Mouse (Mus musculus): ENCODE data around the gene Cacna1a. TPM values are rescaled to one million over a fixed set of nuclear protein-coding genes. Genes with fewer than 3 reads are reported as not detected.
"Not testable (repeated sequence)": the region's sequence is repeated elsewhere in the genome, so short reads cannot be mapped to it uniquely, and the experiment has no call there.

Gene Cacna1a
- polyA plus RNA-seq, 1 experiment from 2014 or later: 22.3 TPM

DNA sequence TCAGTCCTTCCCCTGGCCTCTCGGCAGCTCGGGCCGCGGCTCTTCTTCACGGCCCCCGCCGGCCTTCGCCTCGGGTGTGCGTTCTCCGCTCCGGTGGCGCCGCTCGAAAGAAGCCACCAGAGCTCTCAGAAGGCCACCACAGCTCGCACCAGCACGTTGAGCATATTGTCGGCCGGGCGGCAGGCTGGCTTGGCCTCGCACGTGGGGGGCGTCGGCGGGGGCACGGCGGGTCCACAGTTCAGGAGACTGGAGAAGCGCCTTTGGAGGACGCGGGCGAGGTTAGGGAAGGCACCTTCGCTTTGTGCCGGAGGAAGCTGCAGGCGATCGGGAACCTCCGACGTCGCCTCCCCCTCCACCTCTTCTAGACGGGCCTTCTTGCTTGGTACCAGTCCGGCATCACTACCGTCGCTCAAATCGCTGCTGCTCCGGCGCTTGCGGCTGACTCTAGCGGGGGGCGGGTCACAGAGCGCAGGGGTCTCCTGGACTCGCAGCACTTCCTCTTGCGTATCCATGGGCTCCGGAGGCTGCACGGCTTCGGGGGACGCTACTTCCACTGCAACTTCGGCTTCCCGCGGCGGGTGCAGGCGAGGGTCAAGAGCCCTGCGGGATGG is 273.8 kb downstream of the Cacna1a start:
- Histone ChIP-seq H3K4me3 (peak overlapping the region; percentile 59), H3K4me1 (replicated peaks) (peaks cover 55% of the 10 kb centered on the region), H3K4me2 (peak overlapping the region; percentile 56), H3K9me3 (no peaks in the 10 kb centered on the region), H3K9ac (peak overlapping the region; percentile 58), H3K27ac (replicated peaks) (peak overlapping the region; percentile 89), H3K36me3 (no peaks in the 10 kb centered on the region), H3K27me3 (no peaks in the 10 kb centered on the region)
- 0 out of 2 replicates have a peak, but pooled peaks have one; percentile 0 for ATAC-seq (ENCODE audit: low FRiP score, low read depth)
- WGBS: under 1% methylated on average over 61 of the region's 61 CpGs

DNA sequence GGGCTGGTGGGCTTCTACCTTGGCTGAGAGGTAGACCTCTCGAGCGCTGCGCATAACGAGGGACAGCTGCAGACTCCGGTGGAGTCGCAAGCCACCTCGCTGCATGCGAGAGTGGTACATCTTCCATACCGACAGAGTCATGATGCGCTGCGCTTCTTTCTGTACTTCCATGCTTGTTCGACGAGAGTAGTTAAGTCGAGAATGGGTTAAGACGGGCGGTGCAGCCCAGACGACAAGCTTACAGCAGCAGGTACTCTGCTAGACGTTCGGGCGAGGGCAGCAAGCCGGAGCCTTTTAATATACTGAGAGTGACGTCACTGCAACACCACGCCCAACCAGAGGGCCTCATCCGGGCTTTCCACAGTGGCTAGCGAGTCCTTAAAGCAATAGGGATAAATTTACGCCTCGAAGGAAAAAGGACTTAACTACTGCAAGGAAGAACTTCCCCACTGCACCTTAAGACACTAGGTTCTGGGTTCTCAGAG is 274.4 kb downstream of the Cacna1a start, which contains the start of gene Ier2:
Gene Ier2 (minus strand): TSS at position 272 of the 485 bp plus-strand sequence.
- peak within 1 kb of the TSS; percentile 89 for H3K27ac ChIP-seq (replicated peaks)
- under 1% methylated on average over 27 of the region's 27 CpGs for WGBS

GRCm38 (mm10) chr8:84663483-84664327 is 275.5 kb downstream of the Cacna1a start:
- 3% methylated on average over 42 of the region's 43 CpGs for WGBS
- Histone ChIP-seq H3K9me3 (no peaks in the 10 kb centered on the region), H3K4me2 (peak overlapping the region; percentile 56), H3K27ac (replicated peaks) (peak overlapping the region; percentile 89), H3K4me3 (peak overlapping the region; percentile 59), H3K4me1 (replicated peaks) (peaks cover 54% of the 10 kb centered on the region), H3K9ac (peak overlapping the region; percentile 54), H3K27me3 (no peaks in the 10 kb centered on the region), H3K36me3 (no peaks in the 10 kb centered on the region)
- peak; percentile 82 for ATAC-seq (ENCODE audit: low FRiP score, low read depth)

More for the DNA sequence above, 274.4 kb downstream of the Cacna1a start, which contains the start of gene Ier2:
- H3K9me3 ChIP-seq: no peaks in the 10 kb centered on the region
- H3K4me2 ChIP-seq: peak within 1 kb of the TSS; percentile 56
- peak within 1 kb of the TSS; percentile 59 for H3K4me3 ChIP-seq
- H3K36me3 ChIP-seq: no peaks in the 10 kb centered on the region
- peaks cover 54% of the 10 kb centered on the region for H3K4me1 ChIP-seq (replicated peaks)
- peak within 1 kb of the TSS; percentile 58 for H3K9ac ChIP-seq
- H3K27me3 ChIP-seq: no peaks in the 10 kb centered on the region
- peak; percentile 81 for ATAC-seq (ENCODE audit: low FRiP score, low read depth)

DNA sequence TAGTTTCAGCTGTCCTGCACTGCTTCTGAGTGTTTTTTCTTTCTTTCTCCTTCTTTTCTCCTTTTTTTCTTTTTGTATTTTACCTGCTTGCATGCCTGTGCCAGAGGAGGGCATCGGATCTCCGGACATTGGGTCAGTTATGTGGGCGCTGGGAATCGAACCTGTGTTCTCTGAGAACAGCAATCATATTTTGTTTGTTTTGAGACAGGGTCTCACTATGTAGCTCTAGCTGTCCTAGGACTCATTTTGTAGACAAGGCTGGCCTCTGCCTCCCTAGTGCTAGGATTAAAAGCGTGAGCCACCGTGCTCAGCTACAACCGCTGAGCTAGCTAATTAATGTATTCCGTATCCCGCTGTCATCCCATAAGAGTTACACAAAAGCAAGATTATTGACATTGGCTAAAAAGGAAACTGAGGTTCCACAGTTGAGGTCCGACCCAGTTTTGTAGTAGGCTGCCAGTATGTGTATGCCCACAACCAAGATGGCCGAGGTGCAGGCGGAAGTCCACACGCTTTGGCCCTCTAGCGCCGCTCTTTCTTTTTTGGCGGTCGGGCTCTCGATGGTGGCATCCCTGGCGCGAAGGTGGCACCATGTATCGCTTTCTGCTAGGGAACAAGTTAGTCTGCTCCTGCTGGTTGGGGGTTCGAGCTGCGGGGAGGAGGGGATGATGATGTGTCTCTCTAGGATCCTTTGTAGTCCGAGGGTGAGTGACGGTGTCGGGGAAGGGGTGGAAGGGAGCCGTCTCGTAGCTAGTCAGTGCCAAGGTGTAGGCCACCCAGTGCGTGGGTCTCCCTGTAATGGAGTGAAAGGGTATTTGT is 276.5 kb downstream of the Cacna1a start:
- Histone ChIP-seq H3K9me3 (no peaks in the 10 kb centered on the region), H3K4me3 (peak overlapping the region; percentile 59), H3K4me2 (peak overlapping the region; percentile 56), H3K27me3 (no peaks in the 10 kb centered on the region), H3K36me3 (0 out of 2 replicates have a peak, but pooled peaks cover under 1% of the 10 kb centered on the region), H3K27ac (replicated peaks) (peak overlapping the region; percentile 89), H3K4me1 (replicated peaks) (peaks cover 48% of the 10 kb centered on the region), H3K9ac (peak overlapping the region; percentile 54)
- ATAC-seq (ENCODE audit: low FRiP score, low read depth): peak; percentile 75
- WGBS: under 1% methylated on average over 29 of the region's 29 CpGs

DNA sequence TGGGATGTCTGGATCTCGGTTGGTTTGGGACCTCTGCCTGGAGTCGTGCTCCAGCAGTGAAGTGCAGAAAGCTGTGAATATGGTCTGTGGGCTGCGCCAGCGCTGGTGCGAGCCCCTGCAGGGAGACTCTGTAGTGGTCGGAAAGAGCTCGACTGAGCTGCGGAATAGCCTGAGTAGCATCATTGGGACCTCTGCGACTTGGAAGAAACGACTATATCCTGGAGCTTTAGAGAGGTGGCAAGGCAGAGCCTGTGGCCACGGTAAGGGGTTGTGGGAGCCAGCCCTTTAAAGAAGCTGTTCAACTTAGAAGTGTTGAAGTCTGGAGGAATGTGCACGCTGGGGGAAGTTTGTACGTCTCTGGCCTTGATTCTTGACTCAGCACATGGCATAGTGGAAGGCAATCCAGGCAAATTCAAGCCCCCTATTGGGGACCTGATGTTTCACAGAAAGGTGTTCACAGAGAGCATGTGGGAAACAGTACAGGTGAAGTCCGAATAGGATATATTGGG is 277.2 kb downstream of the Cacna1a start:
- peak; percentile 4 for ATAC-seq (ENCODE audit: low FRiP score, low read depth)
- H3K27ac ChIP-seq (replicated peaks): peak overlapping the region; percentile 89
- H3K4me2 ChIP-seq: peak overlapping the region; percentile 56
- H3K4me1 ChIP-seq (replicated peaks): peaks cover 42% of the 10 kb centered on the region
- no peaks in the 10 kb centered on the region for H3K9me3 ChIP-seq
- no peaks in the 10 kb centered on the region for H3K27me3 ChIP-seq
- 0 out of 2 replicates have a peak, but pooled peaks cover 5% of the 10 kb centered on the region for H3K36me3 ChIP-seq
- H3K4me3 ChIP-seq: peak overlapping the region; percentile 59
- WGBS: 3% methylated on average over 14 of the region's 14 CpGs
- peak overlapping the region; percentile 54 for H3K9ac ChIP-seq

DNA sequence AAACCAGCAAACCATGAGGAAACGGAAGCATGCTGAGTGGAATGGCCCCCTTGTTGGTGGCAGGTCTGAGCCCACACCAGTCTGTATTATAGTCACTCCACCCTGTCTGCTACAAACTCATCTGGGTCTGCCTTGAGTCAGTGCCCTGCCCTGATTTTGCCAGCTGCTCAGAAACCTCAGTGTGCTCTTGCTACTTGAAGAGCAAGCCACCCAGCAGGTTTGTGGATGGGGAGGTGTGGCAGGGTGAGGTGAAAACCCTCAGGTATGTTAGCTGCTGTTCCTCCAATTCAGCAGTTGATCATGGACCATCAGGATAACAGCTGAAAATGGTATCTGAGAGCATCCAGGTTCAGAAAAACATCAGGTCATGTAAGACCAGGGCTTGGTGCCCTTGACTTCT is 279.8 kb downstream of the Cacna1a start:
- Histone ChIP-seq H3K27ac (replicated peaks) (no peak overlapping the region), H3K4me2 (no peak overlapping the region), H3K9ac (no peak overlapping the region), H3K9me3 (no peaks in the 10 kb centered on the region), H3K4me3 (no peak overlapping the region), H3K36me3 (peaks cover 14% of the 10 kb centered on the region; the same call in 1 of the 2 replicates), H3K4me1 (replicated peaks) (peaks cover 19% of the 10 kb centered on the region), H3K27me3 (no peaks in the 10 kb centered on the region)
- ATAC-seq (ENCODE audit: low FRiP score, low read depth): no peak
- 73% methylated on average over 1 of the region's 1 CpGs for WGBS

- Histone ChIP-seq H3K4me2 (no peak overlapping the region), H3K9ac (no peak overlapping the region), H3K9me3 (no peaks in the 10 kb centered on the region), H3K4me3 (no peak overlapping the region), H3K27ac (replicated peaks) (no peak overlapping the region), H3K27me3 (no peaks in the 10 kb centered on the region), H3K36me3 (peaks cover 20% of the 10 kb centered on the region; the same call in 1 of the 2 replicates), H3K4me1 (replicated peaks) (peaks cover 13% of the 10 kb centered on the region)
- no peak for ATAC-seq (ENCODE audit: low FRiP score, low read depth)
- WGBS: 83% methylated on average over 6 of the region's 6 CpGs
Observed at GRCm38 (mm10) chr8:84668731-84669485, 280.7 kb downstream of the Cacna1a start.

- ATAC-seq (ENCODE audit: low FRiP score, low read depth); H3K27ac ChIP-seq (replicated peaks); H3K9me3 ChIP-seq; H3K9ac ChIP-seq; H3K27me3 ChIP-seq; H3K4me2 ChIP-seq; H3K4me3 ChIP-seq: not testable (repeated sequence)
- Histone ChIP-seq H3K36me3 (peaks cover 33% of the 10 kb centered on the region), H3K4me1 (replicated peaks) (peaks cover 12% of the 10 kb centered on the region)
- 91% methylated on average over 5 of the region's 5 CpGs for WGBS
Observed at GRCm38 (mm10) chr8:84670295-84671006, 282.2 kb downstream of the Cacna1a start.

- Histone ChIP-seq H3K4me3 (no peak overlapping the region), H3K4me2 (no peak overlapping the region), H3K27me3 (no peaks in the 10 kb centered on the region), H3K4me1 (replicated peaks) (no peaks in the 10 kb centered on the region), H3K9me3 (no peaks in the 10 kb centered on the region), H3K27ac (replicated peaks) (no peak overlapping the region), H3K9ac (no peak overlapping the region), H3K36me3 (peaks cover 37% of the 10 kb centered on the region)
- ATAC-seq (ENCODE audit: low FRiP score, low read depth): no peak
- WGBS: 95% methylated on average over 5 of the region's 5 CpGs
Observed at GRCm38 (mm10) chr8:84677305-84677704, 289.1 kb downstream of the Cacna1a start.

- H3K4me3 ChIP-seq: no peak overlapping the region
- H3K27me3 ChIP-seq: no peaks in the 10 kb centered on the region
- ATAC-seq (ENCODE audit: low FRiP score, low read depth): no peak
- no peak overlapping the region for H3K9ac ChIP-seq
- no peaks in the 10 kb centered on the region for H3K36me3 ChIP-seq
- H3K9me3 ChIP-seq: no peaks in the 10 kb centered on the region
- WGBS: 75% methylated on average over 2 of the region's 2 CpGs
- peaks cover 21% of the 10 kb centered on the region for H3K4me1 ChIP-seq (replicated peaks)
- H3K4me2 ChIP-seq: no peak overlapping the region
- no peak overlapping the region for H3K27ac ChIP-seq (replicated peaks)
Observed at GRCm38 (mm10) chr8:84681476-84681875, 293.2 kb downstream of the Cacna1a start.
